Mouse (Mus musculus) heart, postnatal 14 days (tissue): ENCODE measurements around the gene Pbx1. TPM values are rescaled to one million over a fixed set of nuclear protein-coding genes. Genes with fewer than 3 reads are reported as not detected.

ENCODE experiments used
- DNase-seq, 2 experiments: peaks; one replicate each; pipeline ENCODE4 v3.0.0; 2021 to 2022
- intact Hi-C: fragments of 180-260 bp; cut with DNase I; formaldehyde crosslinking; loops from one replicate; pipeline ENCODE4 v1.15.1; 2025
- total RNA-seq, 2 experiments: library from RNA; stranded (reverse); gene quantifications; 2 replicates each; pipeline ENCODE4 v1.2.3; 2021

The Pbx1 gene
- total RNA-seq, 2 experiments from 2014 or later, result 54.2 to 63.0 TPM

GRCm38 (mm10) chr1:168135545-168135944, 296.5 kb downstream of the Pbx1 start:
- intact Hi-C loops, result no loop called here
- DNase-seq, result no peak

DNA sequence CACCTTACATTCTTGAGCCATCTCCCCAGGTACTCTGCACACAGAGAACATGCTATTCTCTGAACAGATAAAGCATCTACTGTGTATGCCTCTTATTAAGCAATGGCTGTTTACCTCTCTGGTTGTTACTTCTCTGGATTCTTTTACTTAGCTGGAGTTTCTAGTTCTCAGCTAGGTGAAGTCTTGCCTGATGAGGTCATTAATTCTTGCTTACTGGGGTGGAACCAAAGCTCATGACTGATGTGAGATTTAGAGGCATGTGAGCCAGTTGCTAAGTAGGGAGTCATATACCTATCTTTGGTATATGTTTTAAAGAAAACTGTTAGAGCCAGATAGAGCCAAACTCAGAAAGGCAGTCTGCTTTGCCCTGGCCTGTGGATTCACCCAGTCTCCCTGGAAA, 298.4 kb downstream of the Pbx1 start:
- no peak for DNase-seq

GRCm38 (mm10) chr1:168128004-168128403, 304.1 kb downstream of the Pbx1 start:
- intact Hi-C loops, result no loop called here
- no peak for DNase-seq

More for the DNA sequence above, 298.4 kb downstream of the Pbx1 start:
- intact Hi-C loops, result no loop called here

GRCm38 (mm10) chr1:168124643-168125490, 307.2 kb downstream of the Pbx1 start:
- no peak for DNase-seq
- intact Hi-C loops, result no loop called here

- DNase-seq, result no peak
- intact Hi-C loops, result no loop called here
Measured at GRCm38 (mm10) chr1:168118077-168118476, 314.0 kb downstream of the Pbx1 start.

DNA sequence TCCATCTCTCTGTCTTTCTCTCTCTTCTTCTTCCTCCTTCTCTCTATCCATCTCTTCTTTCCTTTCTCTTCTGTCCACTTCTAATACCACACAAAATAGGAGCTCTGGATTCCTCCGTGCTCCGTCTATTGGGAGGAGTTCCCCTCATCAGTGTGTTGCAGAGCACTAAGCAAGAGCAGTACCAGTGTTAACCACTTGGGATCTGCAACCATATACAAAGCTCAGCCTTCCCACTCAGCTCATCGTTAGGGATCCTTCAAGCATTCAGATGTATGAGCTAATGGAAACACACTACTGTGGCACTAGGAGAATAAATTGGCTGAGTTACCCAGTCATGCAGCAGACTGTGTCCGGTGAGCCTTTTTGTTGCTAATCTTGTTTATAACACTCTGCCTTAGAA, 314.7 kb downstream of the Pbx1 start:
- no peak for DNase-seq
- intact Hi-C loops, result no loop called here

DNA sequence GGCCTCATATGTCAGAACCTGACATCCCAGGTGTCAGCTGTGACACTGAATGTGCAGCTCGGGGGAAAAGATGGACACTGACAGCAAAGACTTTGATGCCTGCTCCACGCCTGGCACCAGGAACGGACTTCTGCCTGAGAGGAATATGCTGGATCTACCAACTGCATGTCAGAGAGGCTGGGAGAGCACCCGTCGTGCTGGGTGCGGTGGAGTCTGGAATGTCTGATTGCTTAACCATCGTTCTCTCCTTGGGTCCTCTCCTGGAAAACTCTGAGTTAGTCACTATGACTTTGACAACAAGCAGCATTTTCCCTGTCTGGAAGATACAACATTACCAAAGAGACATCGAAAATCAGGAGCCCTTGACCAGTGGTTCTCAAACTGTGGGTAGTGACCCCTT, 322.3 kb downstream of the Pbx1 start:
- intact Hi-C loops, result no loop called here
- DNase-seq, result no peak

DNA sequence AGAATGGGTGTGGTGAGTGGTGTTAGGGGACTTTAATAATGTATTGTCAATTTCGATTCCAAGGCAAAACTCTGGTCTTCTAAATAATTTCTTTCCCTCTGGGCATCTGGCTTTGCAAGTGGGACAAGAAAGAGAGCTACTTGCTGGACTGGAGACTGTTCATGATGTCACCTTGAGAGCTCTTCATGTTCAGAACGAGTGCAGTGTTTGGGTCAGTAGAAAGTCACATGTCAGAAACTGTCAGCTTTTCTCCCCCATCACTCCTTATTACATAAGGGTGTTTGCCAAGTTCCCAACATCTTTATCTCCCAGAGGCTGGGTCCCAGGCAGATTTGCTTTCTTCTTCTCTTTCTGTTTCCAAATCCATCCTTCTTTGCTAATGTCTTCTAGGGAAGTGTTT, 328.2 kb downstream of the Pbx1 start:
- no peak for DNase-seq
- intact Hi-C loops, result no loop called here

GRCm38 (mm10) chr1:168101514-168101913, 330.6 kb downstream of the Pbx1 start:
- intact Hi-C loops, result no loop called here
- DNase-seq, result no peak

DNA sequence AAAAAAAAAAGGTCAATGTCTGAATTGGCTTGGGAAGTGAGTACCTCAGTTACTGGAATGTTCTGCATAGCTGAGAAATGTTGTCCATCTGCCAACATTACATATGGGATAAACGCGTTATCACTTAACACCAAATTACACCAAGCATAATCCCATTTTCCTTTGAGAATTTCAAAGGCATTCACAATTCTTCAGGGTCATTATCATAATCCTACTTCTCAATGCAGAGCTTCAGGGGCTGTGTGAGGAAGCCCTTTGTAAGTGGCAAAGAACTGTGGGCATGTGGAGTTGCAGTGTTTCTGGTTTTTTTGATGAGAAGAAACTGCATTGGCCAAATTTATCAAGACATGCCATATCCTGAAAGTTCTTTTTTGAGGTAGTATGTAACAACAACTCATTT, 333.3 kb downstream of the Pbx1 start:
- intact Hi-C loops, result no loop called here
- no peak for DNase-seq

GRCm38 (mm10) chr1:168094671-168095070, 337.4 kb downstream of the Pbx1 start:
- DNase-seq, result no peak
- intact Hi-C loops, result loop anchor here (5.0 kb wide), 1 partner anchor 118 kb away; no protein-coding TSS in a partner anchor

DNA sequence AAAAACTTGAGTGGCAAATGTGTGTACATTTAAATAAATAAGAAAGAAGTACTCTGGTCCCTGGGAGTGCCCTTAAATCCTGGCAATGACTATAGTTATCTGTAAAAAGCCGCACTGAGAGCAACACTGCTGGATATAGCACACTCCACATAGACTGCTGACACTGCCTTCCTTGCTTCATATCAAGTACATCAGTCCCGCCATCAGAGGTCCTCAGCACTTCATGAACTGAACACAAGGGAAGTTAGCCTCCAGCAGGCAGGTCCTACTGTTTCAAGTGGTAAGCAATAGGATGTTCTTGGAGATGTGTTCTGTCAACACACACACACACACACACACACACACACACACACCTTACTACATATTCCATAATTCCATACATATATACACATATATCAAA, 339.0 kb downstream of the Pbx1 start:
- peak; percentile 22 to 44 for DNase-seq
- intact Hi-C loops, result loop anchor here (2.0 to 5.0 kb wide), 2 partner anchors 119 to 1254 kb away; no protein-coding TSS in a partner anchor

- intact Hi-C loops, result loop anchor here (2.0 to 5.0 kb wide), 2 partner anchors 121 to 1255 kb away; no protein-coding TSS in a partner anchor
Measured at GRCm38 (mm10) chr1:168091627-168092026, 340.4 kb downstream of the Pbx1 start.

DNA sequence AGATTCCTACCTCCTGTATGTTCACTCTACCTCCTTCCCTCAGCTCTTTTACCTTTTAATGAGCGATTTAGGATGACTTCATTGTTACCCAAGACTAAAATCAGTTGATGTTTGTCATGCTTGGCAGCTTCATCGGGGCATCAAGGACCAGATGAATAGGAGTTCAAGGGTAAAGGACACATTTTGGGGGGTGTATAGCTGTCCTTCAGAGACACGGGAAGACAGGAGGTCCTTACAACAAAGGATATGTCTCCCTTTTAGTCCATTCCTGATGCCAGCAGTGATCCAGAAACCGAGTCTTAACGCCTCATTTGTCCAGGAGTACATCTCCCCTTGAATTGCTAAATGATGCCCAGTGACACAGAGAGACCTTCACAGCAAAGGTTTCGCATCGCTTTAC, 343.4 kb downstream of the Pbx1 start:
- no peak for DNase-seq
- intact Hi-C loops, result loop anchor here (10.0 kb wide), 1 partner anchor 144 kb away; no protein-coding TSS in a partner anchor

More at GRCm38 (mm10) chr1:168091627-168092026, 340.4 kb downstream of the Pbx1 start:
- DNase-seq, result no peak

- no peak for DNase-seq
- intact Hi-C loops, result no loop called here
Measured at GRCm38 (mm10) chr1:168079394-168079767, 352.7 kb downstream of the Pbx1 start.

DNA sequence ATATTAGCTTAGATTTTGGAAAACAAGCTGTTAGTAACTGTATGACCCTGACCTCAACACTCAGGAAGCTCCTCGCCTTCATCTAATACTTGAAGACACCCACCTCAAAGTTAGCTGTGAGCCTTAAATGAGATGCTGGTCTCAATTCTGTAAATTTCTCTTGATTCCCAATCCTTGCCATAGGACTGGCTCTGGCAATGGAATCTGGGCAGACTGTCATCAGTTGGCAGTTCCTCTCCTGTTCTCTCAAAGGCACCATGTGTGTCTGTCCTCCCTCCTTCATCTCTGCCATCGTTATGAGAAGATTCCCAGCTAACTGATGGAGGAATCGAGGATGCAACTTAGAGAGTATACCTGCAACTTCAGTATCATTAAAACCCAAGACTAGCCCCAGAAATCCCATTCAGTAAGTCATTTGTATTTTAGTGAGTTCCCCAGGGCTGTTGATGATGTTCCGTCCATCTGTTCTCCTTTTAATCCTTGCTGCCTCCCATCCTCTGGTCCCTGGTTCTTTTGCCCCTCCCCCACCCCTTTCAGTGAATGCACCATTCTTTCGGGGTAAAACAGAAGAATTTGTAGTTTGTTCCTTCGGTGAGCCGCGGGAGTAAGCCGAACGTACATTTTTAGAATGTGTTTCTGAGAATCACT, 353.2 kb downstream of the Pbx1 start:
- no peak for DNase-seq
- intact Hi-C loops, result no loop called here

GRCm38 (mm10) chr1:168071974-168072373, 360.1 kb downstream of the Pbx1 start:
- intact Hi-C loops, result no loop called here
- DNase-seq, result peak in 1 of 2 experiments; percentile 5

- intact Hi-C loops, result no loop called here
- no peak for DNase-seq
Measured at GRCm38 (mm10) chr1:168070273-168070910, 361.7 kb downstream of the Pbx1 start.

DNA sequence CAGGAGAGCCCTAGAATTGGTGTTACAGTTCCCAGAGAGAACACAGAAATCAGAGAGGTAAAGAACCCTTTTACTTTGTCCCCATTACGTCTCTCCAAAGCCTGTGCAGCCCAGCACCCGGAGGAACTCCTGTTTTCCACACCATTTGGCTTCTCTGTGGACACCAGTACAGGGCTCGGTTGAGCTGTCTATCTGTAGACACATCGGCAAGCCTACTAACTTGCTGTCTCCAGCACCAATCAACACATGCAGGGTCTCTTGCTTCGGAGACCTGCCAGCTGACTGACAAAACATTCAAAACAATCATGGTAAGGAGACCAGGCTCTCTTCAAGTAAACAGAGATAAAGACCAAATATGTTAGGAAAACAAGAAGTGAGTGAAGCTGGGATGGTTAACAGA, 362.3 kb downstream of the Pbx1 start:
- intact Hi-C loops, result no loop called here
- no peak for DNase-seq
